Mouse (Mus musculus) neural tube, embryonic 12.5 days (tissue): ENCODE data around the gene Rrp1b. TPM values are rescaled to one million over a fixed set of nuclear protein-coding genes. Genes with fewer than 3 reads are reported as not detected.
"Not testable (repeated sequence)": the region's sequence is repeated elsewhere in the genome, so short reads cannot be mapped to it uniquely, and the experiment has no call there.

Source experiments
- ATAC-seq: fragments of 200-750 bp; cut with Nextera tagmentation; 2 replicates; pipeline ENCODE4 v1.8.0; 2017; ENCODE audit warnings: low read depth, mild to moderate bottlenecking, moderate TSS enrichment, moderate library complexity; ENCODE audit not compliant: low FRiP score
- H3K27ac ChIP-seq: fragments of 300-500 bp; sonication (generic); 2 replicates; pipeline ENCODE4 v1.5.1; 2016
- H3K27me3 ChIP-seq: fragments of 300-500 bp; sonication (generic); replicated peaks from 2 replicates; pipeline ENCODE4 v1.6.1; 2016; ENCODE audit warnings: mild to moderate bottlenecking
- H3K36me3 ChIP-seq: fragments of 300-500 bp; sonication (generic); 2 replicates; pipeline ENCODE4 v1.6.1; 2016; ENCODE audit warnings: mild to moderate bottlenecking
- H3K4me1 ChIP-seq: fragments of 300-500 bp; sonication (generic); 2 replicates; pipeline ENCODE4 v1.6.1; 2016
- H3K4me2 ChIP-seq: fragments of 300-500 bp; sonication (generic); replicated peaks from 2 replicates; pipeline ENCODE4 v1.6.1; 2016; ENCODE audit warnings: mild to moderate bottlenecking
- H3K4me3 ChIP-seq: fragments of 300-500 bp; sonication (generic); 2 replicates; pipeline ENCODE4 v1.5.1; 2016
- H3K9ac ChIP-seq: fragments of 300-500 bp; sonication (generic); 2 replicates; pipeline ENCODE4 v1.6.1; 2016; ENCODE audit warnings: mild to moderate bottlenecking
- H3K9me3 ChIP-seq: fragments of 300-500 bp; sonication (generic); 2 replicates; pipeline ENCODE4 v1.6.1; 2016; ENCODE audit warnings: mild to moderate bottlenecking
- WGBS: fragments of 180-500 bp; shearing (Covaris S2); methylation state at CpG from one replicate; pipeline ENCODE4 v1.1.7; 2016; 5-methylcytosine and 5-hydroxymethylcytosine counted together
- polyA plus RNA-seq: library from polyadenylated mRNA; unstranded; fragments of >200 nt; fragmentation: Nextera tagmentation; extraction: Ambion mirVana; gene quantifications from 2 replicates; pipeline ENCODE4 v1.2.1, GENCODE M21; 2016

Gene Rrp1b
- polyA plus RNA-seq, 1 experiment from 2014 or later = 43.7 TPM

DNA sequence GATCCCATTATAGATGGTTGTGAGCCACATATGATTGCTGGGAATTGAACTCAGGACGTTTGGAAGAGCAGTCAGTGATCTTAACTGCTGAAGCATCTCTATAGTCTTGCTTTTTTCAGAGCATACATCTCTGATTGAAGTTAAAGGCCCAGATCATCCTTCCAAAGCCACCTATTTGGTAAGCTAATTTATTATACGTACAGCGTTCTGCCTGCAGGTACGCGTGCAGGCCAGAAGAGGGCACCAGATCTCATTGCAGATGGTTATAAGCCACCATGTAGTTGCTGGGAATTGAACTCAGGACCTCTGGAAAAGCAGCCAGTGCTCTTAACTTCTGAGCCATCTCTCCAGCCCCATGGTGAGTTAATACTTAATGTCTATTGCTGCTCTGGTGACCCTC lies 57.0 kb downstream of the Rrp1b start:
- Histone ChIP-seq H3K36me3 (no peaks in the 10 kb centered on the region), H3K9me3 (peaks cover 4% of the 10 kb centered on the region; the same call in 1 of the 2 replicates), H3K9ac (no peak overlapping the region), H3K27me3 (peaks cover 6% of the 10 kb centered on the region; the same call in 1 of the 2 replicates), H3K4me3 (no peak overlapping the region), H3K4me1 (peaks cover 11% of the 10 kb centered on the region), H3K4me2 (no peak overlapping the region), H3K27ac (no peak overlapping the region)
- 78% methylated on average over 5 of the region's 5 CpGs for WGBS
- ATAC-seq = no peak

DNA sequence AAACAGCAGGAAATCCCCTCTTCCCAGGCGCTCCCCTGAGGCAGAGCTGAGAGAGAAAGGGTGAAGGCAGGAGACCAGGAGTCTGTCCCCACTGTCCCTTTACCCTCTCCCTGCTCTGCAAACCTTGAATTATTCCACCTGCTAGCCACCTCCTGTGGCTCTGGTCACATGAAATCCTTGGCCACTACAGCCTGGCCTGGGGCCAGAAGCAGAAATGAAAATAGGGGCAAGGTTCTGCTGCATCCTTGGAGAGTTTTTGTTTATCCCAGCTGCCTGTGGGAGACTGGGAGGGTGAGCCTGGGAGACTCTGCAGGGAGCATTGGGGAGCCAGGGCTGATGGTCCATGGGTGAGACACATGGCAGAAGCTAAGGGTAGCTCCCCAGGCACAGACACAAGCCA lies 61.8 kb downstream of the Rrp1b start:
- Histone ChIP-seq H3K4me2 (no peak overlapping the region), H3K9me3 (peaks cover 4% of the 10 kb centered on the region; the same call in 1 of the 2 replicates), H3K27ac (no peak overlapping the region), H3K4me3 (no peak overlapping the region), H3K36me3 (no peaks in the 10 kb centered on the region), H3K9ac (no peak overlapping the region), H3K4me1 (peaks cover 8% of the 10 kb centered on the region), H3K27me3 (peaks cover 23% of the 10 kb centered on the region)
- WGBS = 56% methylated on average over 1 of the region's 1 CpGs
- ATAC-seq = no peak

DNA sequence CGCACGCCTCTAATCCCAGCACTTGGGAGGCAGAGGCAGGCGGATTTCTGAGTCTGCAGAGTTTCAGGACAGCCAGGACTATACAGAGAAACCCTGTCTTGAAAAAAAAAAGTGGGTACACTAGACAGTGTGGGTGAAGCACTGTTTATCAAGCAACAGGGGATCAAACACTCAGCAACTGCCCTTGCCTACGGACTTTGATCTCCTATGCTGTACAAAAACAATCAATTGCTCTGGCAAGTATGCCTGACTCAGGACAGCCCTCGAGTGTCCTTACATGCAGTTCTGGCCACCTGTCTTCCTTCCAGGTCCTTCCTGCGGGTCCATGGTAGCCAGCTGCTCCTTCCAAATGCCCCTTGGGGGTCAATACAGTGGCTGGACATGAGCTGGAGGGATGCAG lies 63.0 kb downstream of the Rrp1b start:
- not testable (repeated sequence) for H3K4me2 ChIP-seq, H3K27ac ChIP-seq, H3K9me3 ChIP-seq, H3K4me1 ChIP-seq, ATAC-seq, H3K9ac ChIP-seq, H3K36me3 ChIP-seq, H3K4me3 ChIP-seq
- WGBS = 85% methylated on average over 6 of the region's 6 CpGs
- peaks cover 23% of the 10 kb centered on the region for H3K27me3 ChIP-seq

DNA sequence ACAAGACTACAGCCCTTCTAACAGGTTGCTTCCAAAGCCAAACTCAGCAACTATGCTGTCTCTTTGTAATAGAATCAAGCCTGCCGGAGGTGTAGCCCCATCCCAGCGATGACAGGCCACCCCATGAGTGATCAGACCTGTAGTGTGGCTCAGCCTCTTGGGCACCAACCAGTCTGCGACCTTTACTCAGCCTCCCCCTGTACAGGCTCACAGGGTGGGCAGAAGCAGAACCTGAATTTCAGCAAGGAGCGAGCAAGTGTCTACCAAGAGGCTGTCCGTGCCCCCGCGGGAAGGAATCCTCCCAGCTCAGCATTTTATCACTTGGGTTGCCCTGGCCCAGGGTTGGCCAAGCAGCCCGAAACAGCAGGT lies 63.7 kb downstream of the Rrp1b start:
- peak; percentile 53 for ATAC-seq
- 26% methylated on average over 8 of the region's 8 CpGs for WGBS
- H3K27ac ChIP-seq = no peak overlapping the region

DNA sequence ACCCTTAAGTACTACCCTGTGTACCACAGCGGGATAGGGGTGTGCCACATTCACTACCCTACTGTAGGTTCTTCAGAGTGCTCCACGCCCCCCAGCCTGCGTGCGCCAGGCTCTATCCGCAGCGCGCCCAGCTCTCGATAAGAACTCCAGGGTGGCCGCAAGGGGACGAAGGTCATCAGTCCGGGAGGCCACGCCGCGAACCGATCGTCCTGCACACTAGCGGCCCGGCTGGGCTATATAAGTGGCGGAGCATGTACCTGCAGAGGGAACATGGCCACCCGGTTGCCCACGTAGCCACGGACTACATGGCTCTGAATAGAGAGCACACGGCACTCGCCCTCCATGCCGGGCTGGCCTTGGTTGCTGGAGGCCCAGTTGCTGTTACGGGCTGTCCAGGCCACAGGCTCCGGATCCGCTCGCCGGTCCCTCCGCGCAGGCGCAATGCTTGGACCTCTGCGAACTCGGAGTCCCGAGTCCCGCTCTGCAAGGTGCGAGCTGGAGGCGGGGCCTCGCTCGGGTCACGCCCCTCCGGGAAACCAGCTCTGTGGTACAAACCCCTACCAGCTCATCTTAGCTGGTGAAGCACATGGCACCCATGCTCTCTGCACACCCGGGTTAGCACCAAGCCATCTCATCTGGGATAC lies 64.2 kb downstream of the Rrp1b start:
- Histone ChIP-seq H3K36me3 (no peaks in the 10 kb centered on the region), H3K9me3 (no peaks in the 10 kb centered on the region), H3K27ac (no peak overlapping the region), H3K27me3 (peaks cover 23% of the 10 kb centered on the region), H3K4me1 (peaks cover 8% of the 10 kb centered on the region), H3K4me3 (peak overlapping the region; percentile 43), H3K9ac (peak overlapping the region; percentile 54), H3K4me2 (peak overlapping the region; percentile 91)
- WGBS = 1% methylated on average over 44 of the region's 44 CpGs
- ATAC-seq = peak; percentile 75

More for the DNA sequence above, 63.7 kb downstream of the Rrp1b start:
- H3K27me3 ChIP-seq = peaks cover 23% of the 10 kb centered on the region
- no peaks in the 10 kb centered on the region for H3K9me3 ChIP-seq
- H3K4me3 ChIP-seq = peak overlapping the region; percentile 43; the same call in 1 of the 2 replicates
- H3K4me2 ChIP-seq = peak overlapping the region; percentile 91
- peaks cover 8% of the 10 kb centered on the region for H3K4me1 ChIP-seq
- no peaks in the 10 kb centered on the region for H3K36me3 ChIP-seq
- peak overlapping the region; percentile 54; the same call in 1 of the 2 replicates for H3K9ac ChIP-seq

DNA sequence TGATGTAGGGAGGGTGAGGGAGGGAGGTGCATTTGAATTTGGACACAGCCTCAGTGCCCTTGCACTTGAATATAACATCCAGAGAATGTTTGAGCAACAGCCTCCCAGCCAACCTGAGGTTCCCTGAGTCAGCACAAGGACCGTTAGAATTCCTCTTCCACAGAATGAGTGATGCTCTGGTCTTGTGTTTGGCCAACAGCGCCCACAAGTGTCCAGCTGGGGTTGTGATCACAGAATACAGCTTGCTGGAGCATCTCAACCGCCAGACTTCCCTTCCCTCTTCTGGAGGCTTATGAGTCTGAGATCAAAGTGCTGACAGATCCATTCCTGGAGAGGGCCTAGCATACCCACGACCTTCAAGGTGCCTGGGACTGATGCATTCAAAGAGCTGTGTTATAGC lies 67.2 kb downstream of the Rrp1b start:
- Histone ChIP-seq H3K4me2 (no peak overlapping the region), H3K9me3 (no peaks in the 10 kb centered on the region), H3K27me3 (peaks cover 18% of the 10 kb centered on the region), H3K9ac (no peak overlapping the region), H3K4me3 (no peak overlapping the region), H3K36me3 (no peaks in the 10 kb centered on the region), H3K4me1 (peaks cover 8% of the 10 kb centered on the region), H3K27ac (no peak overlapping the region)
- WGBS = 19% methylated on average over 4 of the region's 4 CpGs
- ATAC-seq = no peak

DNA sequence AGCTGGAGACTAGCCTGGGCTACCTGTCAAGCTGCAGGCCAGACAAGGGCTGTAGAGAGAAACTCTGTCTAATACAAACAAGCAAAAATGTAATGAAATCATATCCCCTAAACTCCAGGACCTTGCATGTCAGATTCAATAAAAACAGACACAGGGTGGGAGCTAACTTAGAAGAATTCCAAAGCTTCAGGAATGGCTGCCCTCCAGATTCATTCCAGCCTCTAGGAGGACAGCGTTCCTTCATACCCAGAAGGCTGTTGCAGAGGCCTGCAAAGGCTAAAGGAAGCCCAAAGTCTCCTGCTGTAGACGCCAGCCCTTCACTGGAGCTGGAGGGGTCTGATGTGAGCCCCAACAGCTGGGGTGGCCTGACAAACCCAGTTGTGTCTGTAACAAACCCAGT lies 70.5 kb downstream of the Rrp1b start:
- 73% methylated on average over 2 of the region's 2 CpGs for WGBS
- no peaks in the 10 kb centered on the region for H3K36me3 ChIP-seq
- no peak overlapping the region for H3K4me3 ChIP-seq
- ATAC-seq = no peak
- H3K9ac ChIP-seq = no peak overlapping the region
- no peak overlapping the region for H3K4me2 ChIP-seq
- 0 out of 2 replicates have a peak, but pooled peaks cover 3% of the 10 kb centered on the region for H3K27me3 ChIP-seq
- no peaks in the 10 kb centered on the region for H3K9me3 ChIP-seq
- H3K27ac ChIP-seq = no peak overlapping the region
- H3K4me1 ChIP-seq = no peaks in the 10 kb centered on the region

DNA sequence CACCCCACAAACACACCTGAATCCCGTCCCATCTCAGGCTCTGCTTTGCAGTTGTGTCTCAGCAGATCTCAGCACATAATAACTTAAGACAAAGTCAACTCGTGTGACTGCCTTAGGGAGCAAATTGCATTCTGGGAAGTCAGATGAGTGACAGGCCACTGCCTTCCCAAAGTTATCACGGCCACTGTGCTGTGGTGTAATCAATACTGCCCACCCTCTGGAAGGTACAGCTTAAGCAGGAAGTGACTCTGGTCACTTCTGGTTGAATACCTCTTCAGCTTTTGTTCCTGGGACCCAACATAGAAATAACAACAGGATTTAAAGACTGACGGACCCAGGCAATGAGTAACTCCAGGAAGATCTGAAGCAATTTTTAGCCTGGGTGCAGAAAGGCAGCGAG lies 72.0 kb downstream of the Rrp1b start:
- H3K4me3 ChIP-seq = no peak overlapping the region
- no peak overlapping the region for H3K9ac ChIP-seq
- H3K27me3 ChIP-seq = 0 out of 2 replicates have a peak, but pooled peaks cover 3% of the 10 kb centered on the region
- no peaks in the 10 kb centered on the region for H3K9me3 ChIP-seq
- ATAC-seq = no peak
- H3K4me2 ChIP-seq = no peak overlapping the region
- no peak overlapping the region for H3K27ac ChIP-seq
- H3K4me1 ChIP-seq = no peaks in the 10 kb centered on the region
- WGBS = 69% methylated on average over 5 of the region's 5 CpGs
- no peaks in the 10 kb centered on the region for H3K36me3 ChIP-seq

DNA sequence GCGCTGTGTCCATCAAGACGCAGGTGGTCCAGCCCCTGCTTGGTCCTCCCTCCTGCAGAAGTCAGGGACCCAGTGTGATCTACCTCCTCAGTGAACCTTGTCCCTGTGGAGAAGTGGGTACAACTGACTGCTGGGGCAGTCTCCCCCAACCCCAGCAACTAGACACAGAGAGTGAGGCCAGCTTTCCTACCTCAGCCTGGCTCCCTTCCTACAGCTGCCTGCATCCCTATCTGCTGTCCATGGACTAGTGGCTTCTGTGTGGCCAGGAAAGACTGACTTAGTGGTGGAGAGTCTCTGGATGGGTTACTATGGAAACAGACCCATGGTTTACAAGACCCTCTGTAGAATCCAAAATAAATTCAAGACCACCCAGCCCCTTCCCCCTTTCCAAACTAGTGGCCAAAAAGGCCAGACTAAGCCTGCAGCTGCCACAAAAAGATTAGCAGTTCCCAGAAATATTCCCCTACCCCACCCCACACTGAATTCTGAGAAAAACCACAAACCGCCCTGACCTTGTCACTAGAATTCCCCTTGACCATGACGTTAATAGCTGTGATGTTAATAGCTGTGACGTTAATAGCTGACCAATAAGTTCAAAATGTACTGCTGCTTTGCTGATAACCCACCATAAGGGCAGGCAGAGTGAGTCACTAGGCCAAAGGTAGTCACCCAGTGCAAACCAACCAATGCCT lies 72.6 kb downstream of the Rrp1b start:
- ATAC-seq, H3K27ac ChIP-seq, H3K4me3 ChIP-seq, H3K27me3 ChIP-seq, H3K36me3 ChIP-seq, H3K4me2 ChIP-seq, H3K9me3 ChIP-seq, H3K9ac ChIP-seq, H3K4me1 ChIP-seq: not testable (repeated sequence)
- 80% methylated on average over 5 of the region's 5 CpGs for WGBS

DNA sequence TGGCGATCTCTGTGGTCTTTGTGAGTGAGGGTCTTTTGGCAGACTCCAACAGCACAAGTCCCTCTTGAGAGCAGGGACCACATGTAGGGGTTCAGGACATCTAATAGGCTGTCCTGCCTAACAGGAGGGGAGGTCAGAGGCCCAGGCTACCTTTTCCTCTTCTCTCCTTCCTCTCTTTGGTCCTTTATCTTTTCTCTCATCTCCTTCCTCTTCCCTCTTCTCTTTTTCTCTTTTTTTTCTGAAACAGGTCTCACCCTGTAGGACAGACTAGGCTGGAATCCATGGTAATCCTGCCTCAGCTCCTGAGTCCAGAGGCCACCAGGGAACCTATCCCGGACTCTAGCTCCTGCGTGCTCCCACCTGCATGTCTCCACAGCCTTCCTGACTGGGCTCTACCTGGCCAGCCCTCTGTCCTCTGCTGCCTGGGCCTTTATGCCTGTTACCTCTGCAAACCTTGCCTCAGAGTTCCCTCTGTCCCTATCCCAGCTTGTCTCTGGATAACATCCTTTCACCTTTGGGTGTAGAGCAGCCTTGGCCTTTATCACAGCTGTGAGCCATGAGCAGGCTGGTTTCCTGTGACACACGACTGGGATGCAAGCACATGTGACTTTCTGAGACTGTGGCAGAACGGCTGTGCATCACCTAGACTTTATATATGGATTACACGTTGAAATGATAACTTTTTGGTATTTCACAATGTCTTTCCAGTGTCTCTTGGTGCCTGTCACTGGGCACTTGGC lies 73.5 kb downstream of the Rrp1b start:
- no peak overlapping the region for H3K9ac ChIP-seq
- peaks cover 14% of the 10 kb centered on the region for H3K27me3 ChIP-seq
- no peaks in the 10 kb centered on the region for H3K36me3 ChIP-seq
- H3K4me2 ChIP-seq = no peak overlapping the region
- no peak overlapping the region for H3K27ac ChIP-seq
- no peak for ATAC-seq
- H3K4me3 ChIP-seq = no peak overlapping the region
- H3K9me3 ChIP-seq = no peaks in the 10 kb centered on the region
- peaks cover 11% of the 10 kb centered on the region for H3K4me1 ChIP-seq
- WGBS = 71% methylated on average over 6 of the region's 6 CpGs

DNA sequence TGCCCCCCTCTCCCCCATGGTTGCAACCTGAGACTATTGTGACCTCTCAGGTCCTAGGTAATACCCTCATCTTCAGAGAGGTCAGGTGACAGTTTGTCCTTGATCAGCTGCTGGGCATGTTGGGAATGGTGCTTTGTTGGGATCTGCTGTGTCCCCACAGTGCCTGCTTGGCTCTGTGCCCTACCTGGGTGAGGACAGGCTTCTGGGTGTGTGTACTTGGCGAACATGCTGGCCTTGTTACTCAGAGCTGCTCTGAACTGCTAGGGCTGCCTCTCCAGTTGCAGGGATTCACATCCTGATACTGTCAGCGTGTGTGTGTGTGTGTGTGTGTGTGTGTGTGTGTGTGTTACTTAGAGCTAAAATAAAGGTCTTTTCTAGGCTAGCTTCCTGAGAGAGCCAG lies 74.5 kb downstream of the Rrp1b start:
- Histone ChIP-seq H3K4me3 (no peak overlapping the region), H3K36me3 (no peaks in the 10 kb centered on the region), H3K9ac (no peak overlapping the region), H3K27me3 (peaks cover 16% of the 10 kb centered on the region), H3K9me3 (no peaks in the 10 kb centered on the region), H3K27ac (no peak overlapping the region), H3K4me2 (no peak overlapping the region), H3K4me1 (peaks cover 13% of the 10 kb centered on the region)
- ATAC-seq = no peak
- 63% methylated on average over 2 of the region's 2 CpGs for WGBS

DNA sequence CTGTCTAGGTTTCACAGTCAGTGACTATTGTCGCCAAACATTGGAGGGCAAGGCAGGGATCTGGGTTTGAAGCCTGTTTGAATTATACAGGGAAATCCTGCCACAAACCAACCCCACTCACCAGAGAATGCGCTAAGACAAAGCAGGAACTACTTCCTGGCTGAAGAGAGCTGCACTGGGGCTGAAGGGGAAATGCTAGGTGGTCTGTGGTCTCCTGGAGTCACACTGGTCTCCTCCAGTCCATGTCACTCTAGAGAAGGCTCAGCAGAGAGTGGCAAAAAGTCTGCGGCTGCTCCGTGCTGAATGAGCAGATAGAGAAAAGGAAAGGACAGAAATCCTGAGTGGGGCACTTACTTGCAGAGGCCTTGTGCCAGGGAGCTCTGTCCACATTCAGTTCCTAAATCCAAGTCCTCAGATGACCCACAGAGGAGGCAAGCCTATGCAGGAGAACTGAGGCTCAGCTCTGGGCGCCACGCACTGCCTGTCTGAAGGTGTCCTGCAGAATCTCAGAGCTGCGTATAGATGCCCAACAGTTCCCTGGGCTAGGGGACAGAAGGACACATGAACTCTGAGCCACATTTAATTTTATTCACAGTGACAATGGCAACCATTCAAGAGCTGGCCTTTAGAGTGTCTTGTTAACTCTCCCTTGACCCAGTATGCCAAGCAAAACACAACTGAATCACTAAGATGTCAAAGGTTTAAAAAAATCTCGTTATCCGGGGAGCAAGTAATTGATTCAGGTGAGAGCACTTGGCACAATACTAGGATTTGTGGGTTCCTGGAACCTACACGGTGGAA lies 75.3 kb downstream of the Rrp1b start:
- 83% methylated on average over 10 of the region's 10 CpGs for WGBS
- H3K27ac ChIP-seq = no peak overlapping the region
- no peak overlapping the region for H3K4me2 ChIP-seq
- peaks cover 16% of the 10 kb centered on the region for H3K27me3 ChIP-seq
- no peak overlapping the region for H3K4me3 ChIP-seq
- no peak for ATAC-seq
- H3K4me1 ChIP-seq = peaks cover 13% of the 10 kb centered on the region
- H3K9me3 ChIP-seq = no peaks in the 10 kb centered on the region
- no peaks in the 10 kb centered on the region for H3K36me3 ChIP-seq
- no peak overlapping the region for H3K9ac ChIP-seq
